ENCODE assay signal across 10 mouse cellular contexts in the genomic region with DNA sequence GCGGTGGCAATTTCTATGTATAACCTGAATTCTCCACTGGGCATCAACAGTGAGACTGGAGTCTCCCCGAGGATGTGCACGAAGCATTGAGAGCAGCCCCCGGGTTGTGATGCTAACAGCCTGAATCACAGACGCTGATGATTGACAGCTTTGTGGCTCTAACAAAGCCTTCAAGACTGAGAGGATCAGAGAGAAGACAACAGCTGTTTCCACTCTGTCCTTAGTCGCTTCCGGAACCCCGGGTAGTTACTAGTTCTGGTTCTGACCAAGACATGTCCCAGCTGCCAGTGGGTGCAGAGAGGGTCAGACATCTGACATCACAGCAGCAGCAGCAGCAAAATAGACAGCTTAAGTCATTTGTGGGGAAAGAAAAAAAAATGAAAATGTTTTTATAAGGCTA.
DNase-seq lines count a peak whose midpoint lies in the region; ATAC-seq and TF ChIP-seq lines count a peak whose summit lies in the region.
"Had no signal": no experiment of that assay in that cellular context is flagged by ENCODE, and none has a peak within 500 bp of the region (broad histone marks: within the 10 kb centered on the region; RNA-seq: fewer than 3 reads in every experiment).

No protein-coding gene starts in this region.

- no peak overlapping the region for H3K9ac ChIP-seq in stomach, postnatal 0 days (ENCODE audit: low read length)
- H3K9ac ChIP-seq: midbrain, embryonic 13.5 days had no signal

- no peak overlapping the region for H3K27ac ChIP-seq in stomach, postnatal 0 days (replicated peaks)
- H3K27ac ChIP-seq in cerebellum, adult 2 months (ENCODE audit: insufficient read depth, low read length) = no peak overlapping the region
- H3K27ac ChIP-seq: midbrain, embryonic 13.5 days had no signal

- no peak overlapping the region for H3K4me3 ChIP-seq in stomach, postnatal 0 days (ENCODE audit: low read depth, low read length)
- H3K4me3 ChIP-seq in cerebellum, adult 2 months (replicated peaks; ENCODE audit: insufficient read depth, low read depth, low read length) = no peak overlapping the region
- H3K4me3 ChIP-seq: midbrain, embryonic 13.5 days had no signal

- TF ChIP-seq CTCF in stomach, postnatal 0 days (IDR thresholded peaks at IDR 0.05; ENCODE audit: low read depth) = no peak
- no peak for TF ChIP-seq CTCF in cerebellum, adult 2 months (IDR thresholded peaks at IDR 0.05; ENCODE audit: borderline replicate concordance, insufficient read depth, low read depth, low read length)

- H3K27me3 ChIP-seq in stomach, postnatal 0 days (ENCODE audit: control insufficient read depth, insufficient read depth, low read length) = no peaks in the 10 kb centered on the region
- H3K27me3 ChIP-seq in cerebellum, adult 2 months (ENCODE audit: control insufficient read depth, insufficient read depth, low read length) = no peaks in the 10 kb centered on the region; the same call in 1 of the 2 replicates
- H3K27me3 ChIP-seq: midbrain, embryonic 13.5 days had no signal

- 55% methylated on average over 8 of the region's 8 CpGs for WGBS in stomach, postnatal 0 days
- WGBS in cerebellum, adult 2 months = 24% methylated on average over 8 of the region's 8 CpGs

- no peak overlapping the region for H3K4me2 ChIP-seq in stomach, postnatal 0 days (replicated peaks; ENCODE audit: low read depth)
- H3K4me2 ChIP-seq: midbrain, embryonic 13.5 days had no signal

- no peak for TF ChIP-seq POLR2A in cerebellum, adult 2 months (IDR thresholded peaks at IDR 0.05; ENCODE audit: borderline replicate concordance, insufficient read depth, low read length)

- intact Hi-C loops in heart, postnatal 25 days (cut with DNase I) = no loop called here

- peak; percentile 24 for DNase-seq in urinary bladder, postnatal 14 days (ENCODE audit: low spot score)
- DNase-seq in urinary bladder, postnatal 36 days (ENCODE audit: low spot score in 2 of 2) = no peak
- peak; percentile 62 for DNase-seq in heart, postnatal 25 days (ENCODE audit: low spot score)
- peak; percentile 82 to 88 for DNase-seq in kidney, postnatal 4 days
- DNase-seq in stomach, postnatal 0 days (ENCODE audit: low spot score) = no peak
- DNase-seq in cerebellum, adult 2 months = no peak
- no peak for DNase-seq in natural killer cell, adult 2 months (ENCODE audit: low spot score in 2 of 2)
- no peak for DNase-seq in thymus, adult 18-20 months

- no peaks in the 10 kb centered on the region for H3K9me3 ChIP-seq in stomach, postnatal 0 days (ENCODE audit: control insufficient read depth, low read length)
- H3K9me3 ChIP-seq: midbrain, embryonic 13.5 days had no signal

- H3K36me3 ChIP-seq in stomach, postnatal 0 days (ENCODE audit: control insufficient read depth, insufficient read depth, low read length) = no peaks in the 10 kb centered on the region
- H3K36me3 ChIP-seq: G1E; midbrain, embryonic 13.5 days had no signal

- H3K4me1 ChIP-seq in stomach, postnatal 0 days (replicated peaks; ENCODE audit: control insufficient read depth, insufficient read depth) = 0 out of 2 replicates have a peak, but pooled peaks cover 4% of the 10 kb centered on the region
- no peaks in the 10 kb centered on the region for H3K4me1 ChIP-seq in cerebellum, adult 2 months (ENCODE audit: control insufficient read depth, insufficient read depth, low read length)

- 0 out of 2 replicates have a peak, but pooled peaks have one; percentile 38 for ATAC-seq in stomach, postnatal 0 days (ENCODE audit: low FRiP score, low TSS enrichment)
- ATAC-seq: midbrain, embryonic 13.5 days had no signal

- TF ChIP-seq EP300 in stomach, postnatal 0 days (optimal IDR thresholded peaks at IDR 0.05) = no peak

Comparison
In these comparisons a context has a peak if more than half of its experiments do, and no peak if none do; other contexts are left out.
1. DNase-seq: peak in urinary bladder, postnatal 14 days (single experiment), heart, postnatal 25 days (single experiment) and kidney, postnatal 4 days (2 of 2); none in urinary bladder, postnatal 36 days (0 of 2), stomach, postnatal 0 days (single experiment), cerebellum, adult 2 months (0 of 2), natural killer cell, adult 2 months (0 of 2) and thymus, adult 18-20 months (0 of 2).